Mouse (Mus musculus) neural tube, embryonic 15.5 days (tissue): Measurements from ENCODE around the gene Grik3. TPM values are rescaled to one million over a fixed set of nuclear protein-coding genes. Genes with fewer than 3 reads are reported as not detected.

Experiments used
- ATAC-seq: fragments of 200-750 bp; cut with Nextera tagmentation; 2 replicates; pipeline ENCODE4 v1.8.0; 2017; ENCODE audit warnings: mild to moderate bottlenecking, moderate TSS enrichment, moderate library complexity; ENCODE audit not compliant: low FRiP score
- H3K27ac ChIP-seq: fragments of 300-500 bp; sonication (generic); replicated peaks from 2 replicates; pipeline ENCODE4 v1.5.1; 2015; ENCODE audit warnings: mild to moderate bottlenecking, inconsistent platforms
- H3K27me3 ChIP-seq: fragments of 300-500 bp; sonication (generic); replicated peaks from 2 replicates; pipeline ENCODE4 v1.6.1; 2015; ENCODE audit warnings: inconsistent platforms
- H3K36me3 ChIP-seq: fragments of 300-500 bp; sonication (generic); 2 replicates; pipeline ENCODE4 v1.6.1; 2015; ENCODE audit warnings: inconsistent platforms
- H3K4me1 ChIP-seq: fragments of 300-500 bp; sonication (generic); 2 replicates; pipeline ENCODE4 v1.6.1; 2015; ENCODE audit warnings: inconsistent platforms
- H3K4me2 ChIP-seq: fragments of 300-500 bp; sonication (generic); 2 replicates; pipeline ENCODE4 v1.6.1; 2015; ENCODE audit warnings: inconsistent platforms, mild to moderate bottlenecking, moderate library complexity
- H3K4me3 ChIP-seq: fragments of 300-500 bp; sonication (generic); replicated peaks from 2 replicates; pipeline ENCODE4 v1.5.1; 2015; ENCODE audit warnings: mild to moderate bottlenecking, inconsistent platforms
- H3K9ac ChIP-seq: fragments of 300-500 bp; sonication (generic); replicated peaks from 2 replicates; pipeline ENCODE4 v1.6.1; 2015; ENCODE audit warnings: mild to moderate bottlenecking, inconsistent platforms
- H3K9me3 ChIP-seq: fragments of 300-500 bp; sonication (generic); replicated peaks from 2 replicates; pipeline ENCODE4 v1.6.1; 2016; ENCODE audit warnings: inconsistent platforms
- WGBS: fragments of 180-500 bp; shearing (Covaris S2); methylation state at CpG from one replicate; pipeline ENCODE4 v1.1.7; 2015; ENCODE audit warnings: mixed read lengths; 5-methylcytosine and 5-hydroxymethylcytosine counted together
- polyA plus RNA-seq: library from polyadenylated mRNA; unstranded; fragments of >200 nt; fragmentation: Nextera tagmentation; extraction: Ambion mirVana; gene quantifications from 2 replicates; pipeline ENCODE4 v1.2.1, GENCODE M21; 2015

Gene Grik3
- polyA plus RNA-seq, 1 experiment from 2014 or later: 4.4 TPM

DNA sequence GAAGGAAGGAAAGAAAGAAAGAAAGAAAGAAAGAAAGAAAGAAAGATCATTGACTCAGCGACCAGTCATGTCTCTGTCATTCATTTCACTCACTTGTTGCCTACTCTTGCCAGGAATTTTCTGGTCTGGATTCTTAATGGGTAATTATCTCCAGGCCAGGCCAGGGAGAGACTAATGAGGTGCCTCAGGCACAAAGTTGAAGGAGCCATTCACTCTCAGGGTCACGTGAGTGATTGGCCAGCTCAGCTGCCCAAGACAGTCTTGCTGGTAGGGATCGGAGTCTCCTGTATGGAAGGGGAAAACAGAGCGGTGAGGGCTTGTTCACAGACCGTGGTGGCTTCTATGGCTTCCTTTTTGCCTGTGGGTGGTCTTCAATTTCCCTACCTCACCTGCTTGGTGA lies 82.5 kb downstream of the Grik3 start:
- no peak overlapping the region for H3K4me3 ChIP-seq
- 22% methylated on average over 5 of the region's 5 CpGs for WGBS
- no peak overlapping the region for H3K9ac ChIP-seq
- H3K36me3 ChIP-seq: no peaks in the 10 kb centered on the region
- 0 out of 2 replicates have a peak, but pooled peaks have one; percentile 19 for ATAC-seq
- no peak overlapping the region for H3K4me2 ChIP-seq
- H3K27ac ChIP-seq: no peak overlapping the region
- H3K9me3 ChIP-seq: no peaks in the 10 kb centered on the region
- peaks cover 8% of the 10 kb centered on the region; the same call in 1 of the 2 replicates for H3K27me3 ChIP-seq
- H3K4me1 ChIP-seq: peaks cover 30% of the 10 kb centered on the region

DNA sequence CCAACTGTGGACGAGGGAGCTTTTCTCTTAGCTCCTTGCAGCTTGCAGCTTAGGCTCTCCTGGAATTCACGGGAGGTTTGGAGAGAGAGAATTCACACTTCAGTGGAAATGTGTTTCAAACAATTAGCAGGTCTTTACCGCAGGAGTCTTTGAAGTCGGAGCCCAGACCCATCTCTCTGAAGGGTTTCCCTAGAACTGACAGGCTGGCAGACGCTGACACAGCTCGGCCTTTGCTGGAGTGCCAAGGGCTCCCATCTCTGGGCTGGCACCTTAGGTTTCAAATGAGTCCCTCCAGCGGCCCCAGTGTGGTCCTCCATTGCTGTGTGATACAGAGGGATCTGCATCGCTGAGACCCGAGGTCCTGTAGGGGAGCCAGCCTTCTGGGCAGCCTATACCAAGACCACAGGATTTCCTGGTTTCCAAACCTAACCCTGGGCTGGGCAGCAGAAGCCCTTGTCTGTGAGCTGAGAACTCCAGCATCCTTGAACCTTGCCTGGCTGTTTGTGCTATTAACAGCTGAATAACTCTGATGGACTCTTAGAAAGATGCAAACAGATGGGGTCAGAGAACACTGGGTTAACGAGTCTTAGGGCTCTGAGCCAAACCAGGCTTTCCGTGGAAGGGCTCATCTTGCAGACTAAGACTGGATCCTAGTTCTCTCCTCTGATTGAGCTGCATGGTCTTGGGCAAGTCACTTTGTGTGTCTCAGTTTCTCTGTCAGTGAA lies 83.6 kb downstream of the Grik3 start:
- no peak for ATAC-seq

DNA sequence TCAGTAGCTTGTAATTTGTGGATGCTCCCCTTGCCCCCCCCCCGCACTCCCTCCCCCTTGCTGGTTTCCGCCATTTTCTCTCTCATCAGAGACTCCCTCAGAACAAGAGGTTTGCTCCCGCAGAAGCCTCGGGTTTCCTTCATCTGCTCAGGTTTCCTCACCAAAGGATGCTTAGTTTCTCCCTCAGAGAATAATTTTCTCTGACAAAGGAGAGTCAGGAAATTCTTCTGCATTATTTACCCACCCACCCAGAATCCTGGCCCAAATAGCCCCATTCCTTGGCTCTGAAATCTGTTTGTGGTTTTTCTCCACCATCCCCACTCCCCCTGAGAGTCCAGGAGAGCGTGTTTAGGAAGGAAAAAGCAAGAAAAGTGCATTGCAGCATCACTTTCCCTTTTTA lies 89.8 kb downstream of the Grik3 start:
- H3K27me3 ChIP-seq: 0 out of 2 replicates have a peak, but pooled peaks cover 4% of the 10 kb centered on the region
- H3K9ac ChIP-seq: no peak overlapping the region
- ATAC-seq: no peak
- H3K9me3 ChIP-seq: no peaks in the 10 kb centered on the region
- H3K4me3 ChIP-seq: no peak overlapping the region
- H3K27ac ChIP-seq: no peak overlapping the region
- 0 out of 2 replicates have a peak, but pooled peaks cover 9% of the 10 kb centered on the region for H3K4me1 ChIP-seq
- no peak overlapping the region for H3K4me2 ChIP-seq
- no peaks in the 10 kb centered on the region for H3K36me3 ChIP-seq
- 42% methylated on average over 5 of the region's 5 CpGs for WGBS

More for the DNA sequence above, 83.6 kb downstream of the Grik3 start:
- no peak overlapping the region for H3K9ac ChIP-seq
- no peak overlapping the region for H3K4me3 ChIP-seq
- H3K27ac ChIP-seq: 0 out of 2 replicates have a peak overlapping the region, but pooled peaks have one; percentile 9
- no peak overlapping the region for H3K4me2 ChIP-seq
- 21% methylated on average over 11 of the region's 11 CpGs for WGBS
- H3K4me1 ChIP-seq: peaks cover 30% of the 10 kb centered on the region
- H3K27me3 ChIP-seq: peaks cover 8% of the 10 kb centered on the region; the same call in 1 of the 2 replicates
- H3K36me3 ChIP-seq: no peaks in the 10 kb centered on the region
- H3K9me3 ChIP-seq: no peaks in the 10 kb centered on the region

DNA sequence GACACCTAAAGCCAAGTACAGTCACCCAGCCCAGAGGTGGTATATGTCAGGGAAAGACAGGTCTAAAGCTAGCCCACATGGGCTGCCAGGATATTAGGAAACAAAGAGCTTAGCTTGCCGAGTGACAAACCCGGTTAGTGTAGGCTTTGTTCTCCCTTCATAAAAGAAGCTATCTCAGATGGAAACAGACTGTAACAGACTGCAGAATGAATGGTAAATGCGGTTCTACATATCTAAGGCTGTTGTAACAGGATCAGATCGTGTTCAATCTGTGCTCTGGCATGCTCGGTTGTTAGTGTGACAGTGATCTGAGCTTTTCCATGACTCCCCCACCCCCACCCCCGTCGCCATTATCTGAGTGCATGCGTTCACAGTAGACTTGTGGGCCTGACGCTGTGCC lies 92.8 kb downstream of the Grik3 start:
- H3K9me3 ChIP-seq: no peaks in the 10 kb centered on the region
- H3K27ac ChIP-seq: no peak overlapping the region
- ATAC-seq: no peak
- no peaks in the 10 kb centered on the region for H3K36me3 ChIP-seq
- H3K4me3 ChIP-seq: no peak overlapping the region
- H3K4me2 ChIP-seq: no peak overlapping the region
- peaks cover 8% of the 10 kb centered on the region; the same call in 1 of the 2 replicates for H3K27me3 ChIP-seq
- 86% methylated on average over 9 of the region's 9 CpGs for WGBS
- no peak overlapping the region for H3K9ac ChIP-seq
- peaks cover 21% of the 10 kb centered on the region for H3K4me1 ChIP-seq

DNA sequence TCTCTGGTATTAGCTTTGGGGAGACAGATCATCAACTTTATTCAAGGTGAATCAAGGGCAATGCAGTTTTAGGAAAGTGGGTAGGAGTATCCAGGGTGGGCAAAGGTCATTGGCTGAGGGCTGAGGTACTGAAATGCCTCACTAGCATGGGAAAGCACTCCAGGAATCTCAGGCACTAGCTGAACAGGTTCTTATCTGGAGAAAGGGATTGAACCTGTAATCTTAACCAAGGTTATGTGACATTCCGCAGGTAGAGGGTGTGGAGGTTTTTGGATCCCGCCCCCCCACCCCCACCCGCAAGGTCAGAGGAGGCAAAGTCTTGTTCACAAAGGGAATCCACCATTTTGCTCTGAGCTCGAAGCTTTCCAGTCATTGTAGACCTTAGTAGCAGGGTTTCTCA lies 93.4 kb downstream of the Grik3 start:
- no peak overlapping the region for H3K4me2 ChIP-seq
- no peak overlapping the region for H3K9ac ChIP-seq
- no peak overlapping the region for H3K4me3 ChIP-seq
- peaks cover 26% of the 10 kb centered on the region for H3K4me1 ChIP-seq
- 92% methylated on average over 4 of the region's 4 CpGs for WGBS
- no peak overlapping the region for H3K27ac ChIP-seq
- no peaks in the 10 kb centered on the region for H3K9me3 ChIP-seq
- no peak for ATAC-seq
- H3K27me3 ChIP-seq: peaks cover 8% of the 10 kb centered on the region; the same call in 1 of the 2 replicates
- H3K36me3 ChIP-seq: no peaks in the 10 kb centered on the region

DNA sequence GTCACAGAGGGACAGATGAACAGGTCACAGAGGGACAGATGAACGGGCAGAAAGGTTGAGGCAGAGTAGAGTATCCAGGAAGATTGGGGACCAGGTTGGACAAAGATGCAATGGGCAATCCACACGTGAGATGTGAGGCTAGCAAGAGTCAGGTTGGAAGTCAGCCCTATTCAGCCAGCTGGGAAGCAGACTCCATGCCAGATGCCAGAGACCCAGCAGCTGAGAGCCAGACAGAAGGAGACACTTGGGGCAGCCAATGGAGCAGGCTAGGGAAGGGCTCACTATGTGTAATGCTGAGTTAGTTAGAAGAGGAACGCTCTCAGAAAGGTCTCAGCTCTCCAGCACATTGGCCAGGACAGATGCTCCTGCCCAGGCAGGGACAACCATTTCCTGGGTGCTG lies 94.2 kb downstream of the Grik3 start:
- Histone ChIP-seq H3K9me3 (no peaks in the 10 kb centered on the region), H3K27me3 (peaks cover 8% of the 10 kb centered on the region; the same call in 1 of the 2 replicates), H3K9ac (no peak overlapping the region), H3K4me3 (no peak overlapping the region), H3K4me1 (peaks cover 32% of the 10 kb centered on the region), H3K27ac (no peak overlapping the region), H3K4me2 (no peak overlapping the region), H3K36me3 (no peaks in the 10 kb centered on the region)
- 77% methylated on average over 3 of the region's 3 CpGs for WGBS
- no peak for ATAC-seq

DNA sequence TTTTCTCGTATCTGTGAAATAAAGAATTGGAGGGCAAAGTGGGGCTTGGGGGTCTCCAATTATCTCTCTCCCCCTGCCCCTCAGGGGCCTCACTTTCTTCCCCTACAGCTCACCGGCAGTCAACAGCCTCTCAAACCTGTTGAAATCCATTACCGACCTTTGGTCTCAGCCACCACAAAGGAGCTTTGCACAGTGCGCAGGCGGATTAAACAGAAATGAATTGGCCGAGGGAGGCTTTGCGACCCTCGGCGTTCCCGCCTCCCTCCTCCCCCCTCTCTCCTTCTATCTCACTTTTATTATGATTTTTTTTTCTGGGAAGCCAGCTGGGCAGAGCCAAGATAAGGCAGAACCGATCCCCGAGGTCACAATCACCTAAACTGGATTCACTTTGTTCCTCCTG lies 97.1 kb downstream of the Grik3 start:
- peak overlapping the region; percentile 17; the same call in 1 of the 2 replicates for H3K4me2 ChIP-seq
- H3K27me3 ChIP-seq: peaks cover 8% of the 10 kb centered on the region; the same call in 1 of the 2 replicates
- H3K4me1 ChIP-seq: peaks cover 43% of the 10 kb centered on the region
- H3K27ac ChIP-seq: no peak overlapping the region
- no peaks in the 10 kb centered on the region for H3K36me3 ChIP-seq
- no peak overlapping the region for H3K4me3 ChIP-seq
- no peak overlapping the region for H3K9ac ChIP-seq
- WGBS: 30% methylated on average over 12 of the region's 12 CpGs
- H3K9me3 ChIP-seq: no peaks in the 10 kb centered on the region
- no peak for ATAC-seq

DNA sequence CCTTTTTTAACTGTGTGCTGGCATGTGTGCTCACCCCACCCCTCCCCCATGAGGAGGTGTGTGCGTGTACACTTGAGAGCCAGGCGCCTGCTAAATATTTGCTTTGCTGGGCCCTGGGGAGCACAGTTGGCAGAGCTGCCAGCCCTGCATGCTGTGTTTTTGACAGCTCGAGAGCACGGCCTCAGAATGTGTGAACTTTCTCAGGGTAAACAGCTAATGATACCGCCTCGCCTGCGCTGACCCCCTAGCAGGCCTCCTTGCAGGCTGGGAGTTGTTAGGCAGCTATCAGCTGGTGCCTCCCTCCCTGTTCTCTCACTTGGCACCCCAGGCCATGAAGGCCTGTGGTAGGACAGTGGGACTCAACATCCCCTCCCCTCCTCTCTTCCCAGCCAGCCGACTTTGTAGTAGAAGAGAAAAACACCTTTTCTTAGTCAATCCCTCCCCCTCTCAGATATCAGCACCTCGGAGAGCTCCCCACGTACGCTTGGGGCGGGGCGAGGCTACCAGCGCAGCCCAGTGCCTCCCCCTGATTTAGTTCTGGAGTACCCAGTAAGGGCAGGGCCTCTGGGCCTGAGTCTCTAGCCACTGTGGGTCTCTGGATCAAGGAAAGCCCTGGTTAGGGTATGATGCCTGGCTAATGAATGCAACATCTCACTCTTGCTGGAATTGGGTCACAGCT lies 99.9 kb downstream of the Grik3 start:
- Histone ChIP-seq H3K4me2 (no peak overlapping the region), H3K4me1 (peaks cover 45% of the 10 kb centered on the region), H3K9me3 (no peaks in the 10 kb centered on the region), H3K4me3 (no peak overlapping the region), H3K27me3 (peaks cover 8% of the 10 kb centered on the region; the same call in 1 of the 2 replicates), H3K36me3 (no peaks in the 10 kb centered on the region), H3K27ac (no peak overlapping the region), H3K9ac (no peak overlapping the region)
- 12% methylated on average over 14 of the region's 14 CpGs for whole genome bisulfite sequencing
- no peak for ATAC-seq

DNA sequence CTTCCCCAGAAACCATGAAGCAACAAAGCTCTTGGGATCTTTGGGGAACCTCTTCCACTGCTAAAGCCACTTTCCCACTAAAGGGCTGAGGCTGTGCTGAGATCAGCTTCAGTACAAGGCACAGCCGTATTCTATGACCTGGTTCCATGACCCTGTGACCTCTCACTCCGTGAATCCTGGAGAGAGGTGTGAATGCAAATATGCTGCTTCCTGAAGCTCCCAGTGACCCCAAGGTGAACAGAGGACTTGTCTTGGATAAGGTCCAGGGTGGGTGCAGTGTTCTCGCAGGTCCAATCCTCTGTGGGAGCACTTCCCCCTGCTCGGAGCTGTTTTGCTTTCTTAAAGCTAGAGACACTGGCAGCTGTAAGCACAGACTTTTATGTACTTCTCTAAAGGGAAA lies 102.2 kb downstream of the Grik3 start:
- no peak overlapping the region for H3K4me2 ChIP-seq
- peaks cover 43% of the 10 kb centered on the region for H3K4me1 ChIP-seq
- no peaks in the 10 kb centered on the region for H3K9me3 ChIP-seq
- H3K27me3 ChIP-seq: no peaks in the 10 kb centered on the region
- H3K36me3 ChIP-seq: no peaks in the 10 kb centered on the region
- no peak overlapping the region for H3K4me3 ChIP-seq
- no peak overlapping the region for H3K27ac ChIP-seq
- ATAC-seq: no peak
- WGBS: 43% methylated on average over 4 of the region's 4 CpGs
- H3K9ac ChIP-seq: no peak overlapping the region

DNA sequence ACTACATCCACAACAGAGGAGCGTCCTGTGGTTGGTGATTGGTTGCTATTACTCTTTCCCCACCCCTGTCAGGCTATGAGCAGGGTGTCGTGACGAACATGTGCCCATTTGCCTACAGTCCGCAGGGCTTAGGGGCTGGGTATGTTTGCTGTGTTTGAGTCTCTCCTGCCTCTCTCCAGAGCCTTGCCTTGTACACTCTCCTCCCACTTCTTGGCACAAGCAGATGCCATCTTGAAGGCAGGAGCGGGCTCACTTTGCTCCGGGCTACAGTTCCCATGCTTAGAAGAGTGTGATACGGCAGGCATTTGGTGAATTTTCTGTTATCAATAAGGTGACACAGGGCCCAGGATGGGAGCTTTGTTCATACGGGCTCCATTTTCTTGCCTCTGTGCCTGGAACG lies 104.5 kb downstream of the Grik3 start:
- Histone ChIP-seq H3K27me3 (0 out of 2 replicates have a peak, but pooled peaks cover 4% of the 10 kb centered on the region), H3K27ac (no peak overlapping the region), H3K9ac (no peak overlapping the region), H3K36me3 (no peaks in the 10 kb centered on the region), H3K4me1 (peaks cover 42% of the 10 kb centered on the region), H3K4me2 (no peak overlapping the region), H3K9me3 (no peaks in the 10 kb centered on the region), H3K4me3 (no peak overlapping the region)
- 88% methylated on average over 9 of the region's 9 CpGs for WGBS
- no peak for ATAC-seq

DNA sequence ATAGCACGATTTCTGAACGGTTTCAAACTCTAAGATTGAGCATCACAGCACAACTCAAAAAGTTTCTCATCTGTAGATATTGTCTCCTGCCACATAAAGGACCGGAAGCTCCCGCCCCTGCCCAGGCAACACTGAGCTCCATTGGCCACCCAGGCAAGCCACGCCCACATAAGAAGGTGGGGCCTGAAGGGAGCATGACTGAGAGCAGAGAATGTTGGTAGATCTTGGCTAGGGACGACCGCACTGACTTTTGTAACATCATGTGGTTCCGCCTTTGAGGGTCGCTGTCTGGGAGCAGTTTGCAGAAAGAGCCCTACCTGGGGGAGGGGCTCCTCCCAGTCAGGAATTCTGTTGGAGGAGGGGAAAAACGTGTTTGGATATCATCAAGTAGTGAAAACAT lies 108.2 kb downstream of the Grik3 start:
- Histone ChIP-seq H3K4me2 (no peak overlapping the region), H3K4me1 (peaks cover 38% of the 10 kb centered on the region), H3K4me3 (no peak overlapping the region), H3K27ac (no peak overlapping the region), H3K9ac (no peak overlapping the region), H3K36me3 (no peaks in the 10 kb centered on the region), H3K27me3 (peaks cover 7% of the 10 kb centered on the region), H3K9me3 (no peaks in the 10 kb centered on the region)
- ATAC-seq: no peak
- 54% methylated on average over 10 of the region's 10 CpGs for WGBS

DNA sequence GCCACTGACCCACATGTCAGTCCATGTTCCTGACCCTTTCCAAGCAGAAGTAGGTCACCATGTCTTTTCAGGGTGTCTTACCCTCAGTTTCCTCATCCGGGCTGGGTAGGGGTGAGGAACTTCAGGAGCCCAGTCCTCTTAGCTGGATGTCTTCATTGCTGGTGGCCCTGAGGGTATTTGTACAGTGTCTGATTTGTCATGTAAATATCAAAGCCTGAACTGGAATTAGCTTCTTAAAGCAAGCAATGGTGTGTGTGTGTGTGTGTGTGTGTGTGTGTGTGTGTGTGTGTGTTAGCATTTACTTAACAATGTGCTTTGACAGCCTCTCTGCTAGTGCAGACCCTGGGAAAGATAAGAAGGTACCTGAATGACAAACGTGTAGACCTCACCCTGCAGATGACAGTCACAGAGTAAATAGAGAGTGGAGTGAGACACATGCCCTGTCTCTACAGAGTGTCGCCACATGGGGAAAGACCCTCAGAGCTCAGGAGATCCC lies 109.1 kb downstream of the Grik3 start:
- no peak overlapping the region for H3K9ac ChIP-seq
- no peaks in the 10 kb centered on the region for H3K36me3 ChIP-seq
- no peak overlapping the region for H3K4me2 ChIP-seq
- no peak overlapping the region for H3K4me3 ChIP-seq
- H3K4me1 ChIP-seq: peaks cover 38% of the 10 kb centered on the region
- H3K27me3 ChIP-seq: peaks cover 12% of the 10 kb centered on the region
- 73% methylated on average over 3 of the region's 3 CpGs for WGBS
- no peaks in the 10 kb centered on the region for H3K9me3 ChIP-seq
- no peak overlapping the region for H3K27ac ChIP-seq
- ATAC-seq: no peak
